Mouse (Mus musculus) bone marrow, adult 2 months (tissue): Measurements from ENCODE around the gene B3gnt3.

Source experiments
- CTCF ChIP-seq: fragments of 200-500 bp; IDR thresholded peaks from 2 replicates; pipeline ENCODE4 v1.5.1; 2011; ENCODE audit warnings: low read length, control low read depth; ENCODE audit not compliant: control insufficient read depth, insufficient read depth
- POLR2A ChIP-seq: fragments of 200-500 bp; IDR thresholded peaks from 2 replicates; pipeline ENCODE4 v1.6.1; 2011; ENCODE audit warnings: low read depth, mild to moderate bottlenecking, control low read depth, low read length, borderline replicate concordance; ENCODE audit not compliant: control insufficient read depth

- TF ChIP-seq CTCF (no peak), POLR2A (no peak)
These were observed 908 bp downstream of the B3gnt3 start for GRCm38 (mm10) chr8:71700493-71701269.
